Mouse (Mus musculus) macrophage (primary cell): ENCODE data around the gene Sp4. TPM values are rescaled to one million over a fixed set of nuclear protein-coding genes. Genes with fewer than 3 reads are reported as not detected.

Experiments
- H3K27ac ChIP-seq: fragments of 350-480 bp; formaldehyde crosslinking; 2 replicates; pipeline ENCODE4 v1.9.0; 2021
- H3K36me3 ChIP-seq: fragments of 350-480 bp; formaldehyde crosslinking; 2 replicates; pipeline ENCODE4 v1.9.0; 2021; ENCODE audit errors: inconsistent target
- H3K4me3 ChIP-seq: fragments of 350-480 bp; formaldehyde crosslinking; 2 replicates; pipeline ENCODE4 v1.9.0; 2021; ENCODE audit errors: inconsistent target
- H3K79me2 ChIP-seq: fragments of 350-480 bp; formaldehyde crosslinking; 2 replicates; pipeline ENCODE4 v1.9.0; 2021; ENCODE audit errors: inconsistent target
- WGBS: methylation state at CpG from one replicate; pipeline ENCODE4 v1.1.7; 2026; ENCODE audit warnings: inconsistent platforms; ENCODE audit not compliant: missing documents; 5-methylcytosine and 5-hydroxymethylcytosine counted together
- polyA plus RNA-seq: library from polyadenylated mRNA; stranded (reverse); fragments of 250-400 nt; gene quantifications from 3 replicates; pipeline ENCODE4 v1.2.4, GENCODE M21; 2018; ENCODE audit warnings: inconsistent platforms

Gene Sp4
- polyA plus RNA-seq, 1 experiment from 2014 or later = 2.7 TPM

GRCm38 (mm10) chr12:118299956-118300355 is 1.3 kb downstream of the Sp4 start:
- peak overlapping the region; percentile 64; the same call in 1 of the 2 replicates for H3K4me3 ChIP-seq
- WGBS = 50% methylated on average over 6 of the region's 6 CpGs

GRCm38 (mm10) chr12:118299172-118299571 is 2.1 kb downstream of the Sp4 start:
- H3K79me2 ChIP-seq = no peaks in the 10 kb centered on the region
- WGBS = 95% methylated on average over 9 of the region's 9 CpGs
- no peak overlapping the region for H3K4me3 ChIP-seq
- no peak overlapping the region for H3K27ac ChIP-seq
- H3K36me3 ChIP-seq = no peaks in the 10 kb centered on the region

More at GRCm38 (mm10) chr12:118299956-118300355, 1.3 kb downstream of the Sp4 start:
- no peak overlapping the region for H3K27ac ChIP-seq
- no peaks in the 10 kb centered on the region for H3K79me2 ChIP-seq
- no peaks in the 10 kb centered on the region for H3K36me3 ChIP-seq

- WGBS = 87% methylated on average over 2 of the region's 2 CpGs
- Histone ChIP-seq H3K36me3 (no peaks in the 10 kb centered on the region), H3K4me3 (no peak overlapping the region), H3K27ac (no peak overlapping the region), H3K79me2 (no peaks in the 10 kb centered on the region)
These were observed 2.7 kb downstream of the Sp4 start for GRCm38 (mm10) chr12:118298516-118298915.

GRCm38 (mm10) chr12:118296236-118296635 is 5.0 kb downstream of the Sp4 start:
- Histone ChIP-seq H3K27ac (no peak overlapping the region), H3K79me2 (no peaks in the 10 kb centered on the region), H3K4me3 (no peak overlapping the region; the same call in 1 of the 2 replicates), H3K36me3 (no peaks in the 10 kb centered on the region)
- WGBS = 0% methylated on average over 2 of the region's 2 CpGs

GRCm38 (mm10) chr12:118295793-118296192 is 5.4 kb downstream of the Sp4 start:
- 100% methylated on average over 1 of the region's 1 CpGs for WGBS
- Histone ChIP-seq H3K27ac (no peak overlapping the region), H3K79me2 (no peaks in the 10 kb centered on the region), H3K4me3 (no peak overlapping the region), H3K36me3 (no peaks in the 10 kb centered on the region)

GRCm38 (mm10) chr12:118288947-118289346 is 12.3 kb downstream of the Sp4 start:
- H3K36me3 ChIP-seq = no peaks in the 10 kb centered on the region
- no peak overlapping the region for H3K4me3 ChIP-seq
- WGBS = 92% methylated on average over 1 of the region's 1 CpGs
- no peaks in the 10 kb centered on the region for H3K79me2 ChIP-seq
- no peak overlapping the region for H3K27ac ChIP-seq

- 82% methylated on average over 5 of the region's 6 CpGs for WGBS
- H3K4me3 ChIP-seq = no peak overlapping the region
- H3K36me3 ChIP-seq = no peaks in the 10 kb centered on the region
- H3K27ac ChIP-seq = no peak overlapping the region
- H3K79me2 ChIP-seq = no peaks in the 10 kb centered on the region
These were observed 16.1 kb downstream of the Sp4 start for GRCm38 (mm10) chr12:118285099-118285498.

- WGBS = 53% methylated on average over 1 of the region's 1 CpGs
These were observed 19.3 kb downstream of the Sp4 start for GRCm38 (mm10) chr12:118281961-118282360.

GRCm38 (mm10) chr12:118276385-118276784 is 24.9 kb downstream of the Sp4 start:
- no peak overlapping the region for H3K27ac ChIP-seq
- no peaks in the 10 kb centered on the region for H3K79me2 ChIP-seq
- no peak overlapping the region for H3K4me3 ChIP-seq
- H3K36me3 ChIP-seq = no peaks in the 10 kb centered on the region
- WGBS = 97% methylated on average over 5 of the region's 5 CpGs

More at GRCm38 (mm10) chr12:118281961-118282360, 19.3 kb downstream of the Sp4 start:
- H3K4me3 ChIP-seq = no peak overlapping the region
- H3K79me2 ChIP-seq = no peaks in the 10 kb centered on the region
- no peaks in the 10 kb centered on the region for H3K36me3 ChIP-seq
- no peak overlapping the region for H3K27ac ChIP-seq

GRCm38 (mm10) chr12:118264905-118265304 is 36.3 kb downstream of the Sp4 start:
- Histone ChIP-seq H3K79me2 (no peaks in the 10 kb centered on the region), H3K4me3 (no peak overlapping the region), H3K27ac (no peak overlapping the region), H3K36me3 (no peaks in the 10 kb centered on the region)

GRCm38 (mm10) chr12:118263878-118264277 is 37.4 kb downstream of the Sp4 start:
- H3K27ac ChIP-seq = no peak overlapping the region
- no peak overlapping the region for H3K4me3 ChIP-seq
- no peaks in the 10 kb centered on the region for H3K79me2 ChIP-seq
- H3K36me3 ChIP-seq = no peaks in the 10 kb centered on the region
- 87% methylated on average over 1 of the region's 1 CpGs for WGBS

GRCm38 (mm10) chr12:118255292-118255782 is 45.9 kb downstream of the Sp4 start:
- no peaks in the 10 kb centered on the region for H3K36me3 ChIP-seq
- whole genome bisulfite sequencing = 73% methylated on average over 1 of the region's 1 CpGs

GRCm38 (mm10) chr12:118221182-118221581 is 80.1 kb downstream of the Sp4 start:
- no peak overlapping the region for H3K27ac ChIP-seq
- no peaks in the 10 kb centered on the region for H3K79me2 ChIP-seq
- no peak overlapping the region for H3K4me3 ChIP-seq
- H3K36me3 ChIP-seq = no peaks in the 10 kb centered on the region
- 0% methylated on average over 3 of the region's 3 CpGs for WGBS

More at GRCm38 (mm10) chr12:118255292-118255782, 45.9 kb downstream of the Sp4 start:
- H3K79me2 ChIP-seq = no peaks in the 10 kb centered on the region
- no peak overlapping the region for H3K27ac ChIP-seq
- H3K4me3 ChIP-seq = no peak overlapping the region

- H3K79me2 ChIP-seq = no peaks in the 10 kb centered on the region
- no peaks in the 10 kb centered on the region for H3K36me3 ChIP-seq
- no peak overlapping the region for H3K4me3 ChIP-seq
- H3K27ac ChIP-seq = no peak overlapping the region
These were observed 81.2 kb downstream of the Sp4 start for GRCm38 (mm10) chr12:118220062-118220461.

GRCm38 (mm10) chr12:118212163-118212562 is 89.1 kb downstream of the Sp4 start:
- Histone ChIP-seq H3K79me2 (no peaks in the 10 kb centered on the region), H3K4me3 (no peak overlapping the region), H3K36me3 (no peaks in the 10 kb centered on the region), H3K27ac (no peak overlapping the region)
- 10% methylated on average over 2 of the region's 2 CpGs for WGBS
